Mouse (Mus musculus): ENCODE measurements at regions not wholly inside any gene's neighbourhood (a gene's known extent, or its start where the extent isn't known, plus 50 kb on each side); places are given as distances from the start of the nearest gene placed in this dataset.

- TF ChIP-seq CTCF (IDR thresholded peaks at IDR 0.05; ENCODE audit: borderline replicate concordance, control insufficient read depth, extremely low read depth, insufficient read depth, low read length, poor library complexity), result no peak
- no peak for TF ChIP-seq POLR2A (IDR thresholded peaks at IDR 0.05; ENCODE audit: control insufficient read depth, extremely low read depth, insufficient read depth, low read length, poor library complexity)
Measured at GRCm38 (mm10) chr1:155041592-155041991, 57.8 kb downstream of the Ier5 start.
